Mouse (Mus musculus) heart, adult 9 months (tissue): ENCODE results near the gene Wfdc6a.
A peak's percentile ranks its signal among the peaks of the same experiment; 100 is the strongest.

Experiments
- DNase-seq, 2 experiments: peaks; one replicate each; pipeline ENCODE4 v3.0.0; 2022; ENCODE audit warnings: low spot score in 2 of 2

Wfdc6a gene

DNA sequence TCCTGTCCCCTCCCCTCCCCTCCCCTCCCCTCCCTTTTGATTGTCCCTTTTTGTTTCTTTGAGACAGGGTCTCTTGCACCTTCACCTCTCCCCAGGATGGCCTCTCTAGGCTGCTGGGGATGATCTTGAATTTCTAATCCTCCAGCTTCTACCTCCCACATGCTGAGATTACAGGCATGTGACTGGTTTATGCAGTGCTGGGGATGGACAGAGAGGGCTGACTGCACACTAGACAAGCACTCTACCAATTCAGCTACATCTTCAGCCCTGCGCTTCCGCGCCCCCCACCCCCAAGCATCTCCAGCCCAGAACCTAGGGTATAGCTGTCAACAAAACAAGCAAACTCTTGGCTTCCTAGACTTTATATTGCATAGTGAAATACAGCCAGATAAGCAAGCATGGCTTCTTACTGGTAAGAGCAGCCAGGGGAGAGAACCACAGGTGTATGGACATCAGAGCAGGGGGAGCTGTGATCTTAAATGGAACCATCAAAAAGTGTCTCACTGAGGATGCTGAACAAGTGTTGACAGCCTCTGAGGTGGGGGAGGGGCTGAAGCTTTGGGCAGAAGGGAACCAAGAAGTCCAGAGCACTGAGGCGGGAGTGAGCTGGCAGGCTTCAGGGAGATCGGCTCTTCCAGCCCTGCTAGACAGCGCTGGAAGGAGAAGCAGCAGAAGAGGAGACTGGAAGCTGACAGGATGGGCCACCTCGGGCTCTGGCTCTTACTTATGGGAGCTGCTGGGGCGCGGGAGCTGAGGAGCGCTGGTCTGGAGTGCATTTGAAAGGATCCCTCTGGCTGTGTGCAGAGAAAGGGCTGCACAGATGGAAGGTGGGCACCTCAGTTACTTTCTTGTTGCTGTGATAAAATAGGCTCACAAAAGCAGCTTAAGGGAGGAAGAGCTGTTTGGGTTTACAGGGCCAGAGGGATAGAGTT is 35.0 kb downstream of the Wfdc6a start:
- DNase-seq: no peak

DNA sequence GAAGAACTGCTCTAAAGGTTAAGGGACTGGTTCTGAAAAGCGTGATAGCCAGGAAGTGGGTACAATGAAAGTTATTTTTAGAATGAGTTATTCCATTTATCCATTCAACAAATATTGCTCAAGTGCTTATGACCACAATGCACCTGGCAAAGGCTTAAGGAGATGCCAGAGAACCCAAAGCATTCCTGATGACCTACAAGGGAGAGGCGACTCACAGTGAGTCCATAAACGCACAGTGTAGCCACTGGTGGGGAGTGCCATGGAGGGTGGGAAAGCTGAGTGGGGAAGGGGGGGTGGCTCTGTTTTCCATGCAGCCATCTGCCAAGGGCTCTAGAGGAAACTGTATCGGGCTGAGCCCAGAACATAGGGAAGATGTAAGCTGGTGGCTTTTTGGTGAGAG is 35.9 kb downstream of the Wfdc6a start:
- no peak for DNase-seq

DNA sequence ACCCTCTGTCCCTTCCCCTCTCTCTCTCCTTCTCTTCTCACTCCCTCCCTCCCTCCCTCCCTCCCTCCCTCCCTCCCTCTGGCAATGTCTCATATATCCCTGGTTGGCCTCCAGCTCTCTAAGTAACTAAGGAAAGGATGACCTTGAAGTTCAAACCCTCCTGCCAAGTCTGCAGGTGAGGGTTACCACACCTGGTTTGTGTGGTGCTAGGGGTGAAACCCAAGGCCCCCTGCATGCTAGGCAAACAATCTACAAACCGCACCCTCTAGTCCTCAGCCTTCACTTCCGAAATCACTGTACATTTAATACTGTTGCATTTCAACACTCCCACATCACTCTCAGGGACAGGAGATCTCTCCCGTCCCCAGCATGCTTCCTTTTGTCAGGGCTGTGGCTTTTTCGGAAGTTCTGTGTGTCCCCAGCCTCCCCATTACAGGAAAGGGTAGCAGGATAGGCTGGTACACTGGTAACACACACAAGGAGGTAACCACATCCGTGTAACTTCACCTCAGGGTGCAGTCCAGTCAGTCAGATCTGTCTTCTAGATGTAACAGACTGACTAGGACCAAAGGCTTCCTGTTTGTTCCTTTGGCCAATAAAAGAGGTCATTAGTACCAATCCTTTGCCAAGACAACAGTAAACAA is 40.7 kb downstream of the Wfdc6a start:
- DNase-seq: no peak

DNA sequence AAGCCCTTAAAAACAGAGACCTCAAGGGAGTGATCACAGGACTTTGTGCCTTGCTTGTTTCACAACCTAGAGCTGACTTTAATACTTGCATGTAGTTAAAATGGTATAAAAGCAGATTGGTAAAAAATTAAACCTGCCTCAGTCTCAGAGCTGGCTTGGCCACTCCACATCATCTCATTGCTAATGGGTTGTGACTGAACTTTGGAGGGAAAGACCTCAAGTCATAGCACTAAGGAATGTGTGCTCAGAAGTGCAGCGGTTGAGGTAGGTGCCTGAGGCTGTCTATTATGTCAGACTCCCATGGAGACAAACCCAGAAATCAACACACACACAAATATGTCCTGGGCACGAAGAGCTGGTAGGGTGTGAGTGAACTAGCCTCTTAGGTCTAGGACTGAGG is 41.5 kb downstream of the Wfdc6a start:
- no peak for DNase-seq

DNA sequence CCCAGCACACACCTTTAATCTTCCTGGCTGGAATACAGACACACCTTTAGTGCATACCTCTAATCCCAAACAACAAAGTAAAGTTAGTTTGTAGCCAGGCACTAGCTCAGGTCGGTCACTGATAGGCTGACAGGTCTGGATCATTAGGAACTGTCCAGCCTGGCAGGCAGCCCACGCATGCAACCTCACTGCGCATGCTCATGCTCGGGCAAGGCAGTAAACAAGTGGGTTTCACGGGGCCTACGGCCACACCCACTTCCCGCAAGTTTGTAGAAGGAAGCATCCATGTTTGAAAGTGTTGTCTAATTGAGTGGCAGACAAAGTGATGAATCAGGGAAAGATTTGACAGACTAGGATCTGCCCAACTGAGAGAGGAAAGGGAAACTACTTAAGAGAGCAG is 42.6 kb downstream of the Wfdc6a start:
- no peak for DNase-seq

DNA sequence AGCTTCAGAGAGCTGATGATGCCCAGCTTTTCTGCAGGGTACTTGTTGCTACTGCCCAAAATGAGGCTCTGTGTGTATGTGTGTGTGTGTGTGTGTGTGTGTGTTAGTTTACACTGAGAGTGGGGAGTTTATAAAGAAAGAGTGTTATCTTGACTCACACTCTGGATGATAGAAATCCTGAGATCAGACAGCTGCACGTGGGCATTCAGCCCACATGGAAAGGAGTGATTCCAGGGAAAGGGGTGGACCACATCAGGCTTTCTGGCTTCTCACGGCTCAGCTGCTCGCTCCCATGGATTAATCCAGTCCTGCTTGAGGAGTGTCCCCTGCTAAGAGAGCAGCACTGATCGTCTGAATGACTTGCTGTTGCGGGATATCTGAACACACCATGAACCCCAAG is 43.1 kb downstream of the Wfdc6a start:
- no peak for DNase-seq

DNA sequence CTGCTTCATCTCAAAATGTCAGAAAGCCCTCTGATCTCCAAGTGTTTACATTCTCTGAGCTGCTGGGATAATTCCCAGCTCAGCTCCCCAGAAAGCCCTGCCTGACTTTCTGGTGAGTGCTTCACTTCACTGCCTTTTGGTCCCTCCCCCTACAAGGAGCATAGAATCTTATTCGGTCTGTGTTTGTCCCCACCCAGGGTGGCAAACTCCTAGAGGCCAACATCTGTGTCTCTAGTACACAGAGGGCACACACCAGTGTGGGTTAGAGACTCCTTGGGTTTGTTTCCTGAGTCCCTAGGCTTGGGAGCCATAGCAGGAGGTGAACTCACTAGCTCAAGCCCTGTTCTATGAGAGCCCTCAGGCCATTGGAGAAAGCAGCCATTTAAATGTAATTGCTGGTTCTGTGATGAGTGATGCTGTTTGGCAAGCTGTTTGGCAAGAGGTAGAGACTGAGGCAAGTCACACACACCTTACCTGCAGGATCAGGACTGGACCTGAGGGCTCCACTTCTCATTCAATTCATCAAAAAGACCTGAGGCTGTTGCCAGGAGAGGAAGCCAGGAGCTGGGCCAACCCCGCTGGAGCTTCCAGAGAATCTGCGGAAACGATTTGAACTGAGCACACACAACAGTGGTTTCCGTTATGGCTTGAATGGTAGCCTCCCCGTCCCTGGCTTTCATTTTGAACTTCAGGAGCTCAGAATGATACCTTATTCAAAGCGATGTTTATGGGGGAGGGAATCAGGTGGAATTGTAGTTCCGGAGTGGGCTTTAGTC is 44.4 kb downstream of the Wfdc6a start:
- DNase-seq: peak in 1 of 2 experiments; percentile 28

GRCm38 (mm10) chr2:164537003-164537402 is 48.2 kb downstream of the Wfdc6a start:
- no peak for DNase-seq

- no peak for DNase-seq
Observed at GRCm38 (mm10) chr2:164534315-164534714, 50.9 kb downstream of the Wfdc6a start.

GRCm38 (mm10) chr2:164531169-164531568 is 54.1 kb downstream of the Wfdc6a start:
- DNase-seq: peak; percentile 28 to 49
